Mouse (Mus musculus): ENCODE results near the gene Dgka.

Gene Dgka

GRCm38 (mm10) chr10:128744680-128745601 lies at the start of gene Dgka:
Dgka (minus strand) TSS chr10:128744855.
- 25% methylated on average over 18 of the region's 18 CpGs for WGBS

GRCm38 (mm10) chr10:128794391-128794790 lies 49.7 kb upstream of the Dgka start:
- WGBS: 94% methylated on average over 5 of the region's 5 CpGs

- WGBS: 94% methylated on average over 1 of the region's 1 CpGs
Observed at GRCm38 (mm10) chr10:128793258-128793657, 48.6 kb upstream of the Dgka start.

- WGBS: 83% methylated on average over 7 of the region's 7 CpGs
Observed at GRCm38 (mm10) chr10:128790398-128791124, 45.9 kb upstream of the Dgka start, which contains the start of gene Mmp19. Mmp19 (plus strand) TSS chr10:128790910.

- 100% methylated on average over 1 of the region's 1 CpGs for WGBS
Observed at GRCm38 (mm10) chr10:128780200-128780599, 35.5 kb upstream of the Dgka start.

- 41% methylated on average over 8 of the region's 8 CpGs for WGBS
Observed at GRCm38 (mm10) chr10:128779011-128779795, 34.5 kb upstream of the Dgka start.

GRCm38 (mm10) chr10:128778441-128778840 lies 33.8 kb upstream of the Dgka start:
- 94% methylated on average over 2 of the region's 2 CpGs for WGBS

GRCm38 (mm10) chr10:128773685-128774084 lies 29.0 kb upstream of the Dgka start:
- WGBS: 31% methylated on average over 5 of the region's 5 CpGs

- 89% methylated on average over 2 of the region's 2 CpGs for WGBS
Observed at GRCm38 (mm10) chr10:128772895-128773294, 28.2 kb upstream of the Dgka start.

GRCm38 (mm10) chr10:128748252-128748864 lies 3.7 kb upstream of the Dgka start:
- under 1% methylated on average over 37 of the region's 37 CpGs for WGBS

GRCm38 (mm10) chr10:128747646-128748251 lies 3.1 kb upstream of the Dgka start, which contains the start of gene Pym1:
Pym1 (plus strand) TSS chr10:128747889.
- under 1% methylated on average over 36 of the region's 36 CpGs for WGBS

- 39% methylated on average over 9 of the region's 9 CpGs for WGBS
Observed at GRCm38 (mm10) chr10:128746972-128747645, 2.5 kb upstream of the Dgka start.

- WGBS: 92% methylated on average over 10 of the region's 10 CpGs
Observed at GRCm38 (mm10) chr10:128745946-128746613, 1.4 kb upstream of the Dgka start.

- 41% methylated on average over 8 of the region's 8 CpGs for WGBS
Observed at GRCm38 (mm10) chr10:128744211-128744610, 444 bp downstream of the Dgka start.

- under 1% methylated on average over 37 of the region's 37 CpGs for WGBS
Observed at GRCm38 (mm10) chr10:128743791-128744191, 864 bp downstream of the Dgka start.

- 3% methylated on average over 7 of the region's 7 CpGs for WGBS
Observed at GRCm38 (mm10) chr10:128743235-128743634, 1.4 kb downstream of the Dgka start.

GRCm38 (mm10) chr10:128742616-128743015 lies 2.0 kb downstream of the Dgka start:
- WGBS: 32% methylated on average over 4 of the region's 4 CpGs

- 70% methylated on average over 2 of the region's 2 CpGs for WGBS
Observed at GRCm38 (mm10) chr10:128740296-128740695, 4.4 kb downstream of the Dgka start.

GRCm38 (mm10) chr10:128737435-128737834 lies 7.2 kb downstream of the Dgka start:
- 12% methylated on average over 15 of the region's 15 CpGs for WGBS

- WGBS: 24% methylated on average over 10 of the region's 10 CpGs
Observed at GRCm38 (mm10) chr10:128731002-128731433, 13.6 kb downstream of the Dgka start.

All from cerebral cortex, adult 2 months (tissue).